Mouse (Mus musculus) liver, adult 2 months (tissue): Measurements from ENCODE around the gene Zdhhc14.

ENCODE experiments used
- CTCF ChIP-seq: fragments of 200-500 bp; IDR thresholded peaks from 2 replicates; pipeline ENCODE4 v1.5.1; 2011; ENCODE audit warnings: low read depth, low read length, control low read depth
- POLR2A ChIP-seq: fragments of 200-500 bp; IDR thresholded peaks from 2 replicates; pipeline ENCODE4 v1.6.1; 2011; ENCODE audit warnings: low read length, control low read depth; ENCODE audit not compliant: insufficient read depth; ENCODE audit errors: extremely low read depth

DNA sequence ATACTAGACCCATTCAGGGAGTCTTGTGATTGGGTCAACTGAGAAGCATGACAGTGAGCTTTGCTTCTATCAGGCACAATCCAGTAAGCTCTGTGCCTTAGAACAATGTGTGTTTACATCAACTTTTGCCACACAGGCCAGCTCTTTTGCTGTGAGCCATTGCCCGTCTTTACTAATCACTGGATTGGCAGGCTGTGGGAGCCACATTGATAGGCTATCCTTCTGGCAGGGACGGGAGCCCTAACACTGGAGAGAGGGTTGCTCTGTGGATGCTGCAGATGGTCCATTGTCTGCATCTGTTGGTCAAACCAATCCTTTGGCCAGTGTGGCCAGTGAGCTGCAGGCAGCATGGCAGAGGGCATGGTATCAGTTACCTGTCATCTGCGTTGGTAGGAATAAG is 58.8 kb downstream of the Zdhhc14 start:
- no peak for TF ChIP-seq POLR2A
- TF ChIP-seq CTCF = no peak
